Mouse (Mus musculus) lung, embryonic 14.5 days (tissue): ENCODE data around the gene Megf11. TPM values are rescaled to one million over a fixed set of nuclear protein-coding genes. Genes with fewer than 3 reads are reported as not detected.

Experiments
- ATAC-seq: fragments of 200-750 bp; cut with Nextera tagmentation; 2 replicates; pipeline ENCODE4 v1.8.0; 2017; ENCODE audit warnings: mild to moderate bottlenecking, moderate TSS enrichment, moderate library complexity; ENCODE audit not compliant: insufficient read depth
- DNase-seq: peaks from one replicate; pipeline ENCODE4 v3.0.0-alpha.2; 2015
- H3K27ac ChIP-seq: fragments of 300-500 bp; sonication (generic); 2 replicates; pipeline ENCODE4 v1.5.1; 2014; ENCODE audit warnings: low read depth, mild to moderate bottlenecking, moderate library complexity
- H3K27me3 ChIP-seq: fragments of 300-500 bp; sonication (generic); 2 replicates; pipeline ENCODE4 v1.6.1; 2014; ENCODE audit warnings: low read length, control low read depth; ENCODE audit not compliant: insufficient read depth
- H3K36me3 ChIP-seq: fragments of 300-500 bp; sonication (generic); 2 replicates; pipeline ENCODE4 v1.6.1; 2014; ENCODE audit warnings: control low read depth; ENCODE audit not compliant: insufficient read depth
- H3K4me1 ChIP-seq: fragments of 300-500 bp; sonication (generic); 2 replicates; pipeline ENCODE4 v1.6.1; 2014; ENCODE audit warnings: antibody characterized with exemption, control low read depth; ENCODE audit not compliant: insufficient read depth
- H3K4me2 ChIP-seq: fragments of 300-500 bp; sonication (generic); 2 replicates; pipeline ENCODE4 v1.6.1; 2014; ENCODE audit warnings: mild to moderate bottlenecking
- H3K4me3 ChIP-seq: fragments of 300-500 bp; sonication (generic); 2 replicates; pipeline ENCODE4 v1.5.1; 2014; ENCODE audit warnings: low read depth, low read length
- H3K9ac ChIP-seq: fragments of 300-500 bp; sonication (generic); 2 replicates; pipeline ENCODE4 v1.6.1; 2014
- H3K9me3 ChIP-seq: fragments of 300-500 bp; sonication (generic); 2 replicates; pipeline ENCODE4 v1.6.1; 2016; ENCODE audit warnings: low read depth, low read length, control low read depth
- CTCF ChIP-seq: IDR thresholded peaks from 2 replicates; pipeline ENCODE4 v1.5.1; 2016; ENCODE audit warnings: antibody characterized with exemption, low read depth
- WGBS: fragments of 180-500 bp; shearing (Covaris S2); extraction: QIAGEN DNeasy Blood & Tissue Kit; methylation state at CpG from one replicate; pipeline ENCODE4 v1.1.7; 2014; 5-methylcytosine and 5-hydroxymethylcytosine counted together
- polyA plus RNA-seq: library from polyadenylated mRNA; unstranded; fragments of >200 nt; fragmentation: Nextera tagmentation; extraction: Ambion mirVana; gene quantifications from 2 replicates; pipeline ENCODE4 v1.2.1, GENCODE M21; 2014

The Megf11 gene
- polyA plus RNA-seq, 1 experiment from 2014 or later: 1.6 TPM

DNA sequence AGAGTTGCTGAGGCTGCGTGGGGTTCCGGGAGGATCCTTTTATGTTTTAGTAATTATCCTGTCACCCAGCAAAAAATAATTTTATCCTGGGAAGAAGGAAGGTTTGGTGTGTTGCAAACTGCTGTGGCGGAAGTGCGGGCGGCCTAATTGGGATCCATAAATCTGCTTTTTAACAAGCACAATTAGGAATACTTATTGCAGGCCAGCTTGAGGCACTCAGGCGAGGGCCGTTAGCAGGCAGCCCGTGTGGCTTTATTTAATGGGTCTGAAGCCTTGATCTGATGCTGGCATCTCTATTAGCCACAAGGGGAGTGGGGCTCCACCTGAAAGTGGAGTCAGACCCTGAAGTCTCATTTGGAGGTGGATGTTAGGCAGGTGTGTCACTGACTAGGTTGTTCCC is 23.4 kb downstream of the Megf11 start:
- DNase-seq: no peak
- WGBS: 77% methylated on average over 8 of the region's 8 CpGs
- ATAC-seq: no peak
- H3K36me3 ChIP-seq: no peaks in the 10 kb centered on the region
- no peak for TF ChIP-seq CTCF
- no peak overlapping the region for H3K27ac ChIP-seq
- H3K9me3 ChIP-seq: no peaks in the 10 kb centered on the region
- H3K4me3 ChIP-seq: no peak overlapping the region
- no peaks in the 10 kb centered on the region for H3K4me1 ChIP-seq
- H3K9ac ChIP-seq: no peak overlapping the region
- H3K27me3 ChIP-seq: no peaks in the 10 kb centered on the region
- no peak overlapping the region for H3K4me2 ChIP-seq

GRCm38 (mm10) chr9:64420471-64420870 is 35.0 kb downstream of the Megf11 start:
- ATAC-seq (no peak), DNase-seq (no peak)
- no peak for TF ChIP-seq CTCF
- Histone ChIP-seq H3K4me3 (no peak overlapping the region), H3K9ac (no peak overlapping the region), H3K27ac (no peak overlapping the region), H3K4me1 (no peaks in the 10 kb centered on the region), H3K36me3 (no peaks in the 10 kb centered on the region), H3K4me2 (no peak overlapping the region), H3K27me3 (no peaks in the 10 kb centered on the region), H3K9me3 (no peaks in the 10 kb centered on the region)
- 79% methylated on average over 3 of the region's 3 CpGs for WGBS

- no peak overlapping the region for H3K4me2 ChIP-seq
- no peak for TF ChIP-seq CTCF
- no peak for ATAC-seq
- H3K27ac ChIP-seq: no peak overlapping the region
- H3K4me3 ChIP-seq: no peak overlapping the region
- DNase-seq: no peak
- no peaks in the 10 kb centered on the region for H3K27me3 ChIP-seq
- H3K36me3 ChIP-seq: no peaks in the 10 kb centered on the region
- H3K9ac ChIP-seq: no peak overlapping the region
- WGBS: 74% methylated on average over 8 of the region's 8 CpGs
- H3K4me1 ChIP-seq: no peaks in the 10 kb centered on the region
- no peaks in the 10 kb centered on the region for H3K9me3 ChIP-seq
Observed at GRCm38 (mm10) chr9:64421986-64422616, 36.7 kb downstream of the Megf11 start.

- ATAC-seq: no peak
Observed at GRCm38 (mm10) chr9:64423912-64424311, 38.5 kb downstream of the Megf11 start.

DNA sequence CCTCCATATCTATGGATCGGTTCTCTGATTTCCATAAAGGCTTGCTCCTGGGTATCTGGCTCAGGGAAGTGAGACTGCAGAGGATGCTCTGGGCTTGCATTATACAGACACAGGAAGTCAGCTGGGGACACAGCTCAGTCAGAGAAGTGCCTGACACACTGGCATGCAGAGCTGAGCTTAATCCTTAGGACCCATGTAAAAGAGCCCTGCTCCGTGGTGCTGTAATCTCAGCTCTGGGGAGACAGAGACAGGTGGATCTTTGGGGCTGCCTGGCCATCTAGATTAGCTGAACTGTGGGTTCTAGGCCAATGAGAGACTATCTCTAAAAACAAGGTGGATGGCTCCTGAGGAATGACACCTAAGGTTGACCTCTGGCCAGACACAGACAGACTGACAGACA is 50.7 kb downstream of the Megf11 start:
- 71% methylated on average over 2 of the region's 2 CpGs for WGBS
- H3K4me2 ChIP-seq: no peak overlapping the region
- ATAC-seq: no peak
- no peak for DNase-seq
- no peaks in the 10 kb centered on the region for H3K9me3 ChIP-seq
- no peak overlapping the region for H3K27ac ChIP-seq
- H3K4me1 ChIP-seq: no peaks in the 10 kb centered on the region
- no peak overlapping the region for H3K9ac ChIP-seq
- TF ChIP-seq CTCF: no peak
- no peaks in the 10 kb centered on the region for H3K27me3 ChIP-seq
- no peak overlapping the region for H3K4me3 ChIP-seq
- H3K36me3 ChIP-seq: no peaks in the 10 kb centered on the region

More at GRCm38 (mm10) chr9:64423912-64424311, 38.5 kb downstream of the Megf11 start:
- no peak for TF ChIP-seq CTCF
- no peak overlapping the region for H3K4me3 ChIP-seq
- no peak overlapping the region for H3K9ac ChIP-seq
- 89% methylated on average over 1 of the region's 1 CpGs for WGBS
- H3K9me3 ChIP-seq: no peaks in the 10 kb centered on the region
- no peak for DNase-seq
- H3K27ac ChIP-seq: no peak overlapping the region
- no peaks in the 10 kb centered on the region for H3K36me3 ChIP-seq
- H3K27me3 ChIP-seq: no peaks in the 10 kb centered on the region
- H3K4me1 ChIP-seq: no peaks in the 10 kb centered on the region
- H3K4me2 ChIP-seq: no peak overlapping the region

- Histone ChIP-seq H3K4me3 (no peak overlapping the region), H3K36me3 (no peaks in the 10 kb centered on the region), H3K9me3 (no peaks in the 10 kb centered on the region), H3K4me1 (no peaks in the 10 kb centered on the region), H3K4me2 (no peak overlapping the region), H3K27ac (no peak overlapping the region), H3K27me3 (no peaks in the 10 kb centered on the region), H3K9ac (no peak overlapping the region)
- DNase-seq: no peak
- WGBS: 68% methylated on average over 7 of the region's 7 CpGs
- TF ChIP-seq CTCF: no peak
- ATAC-seq: no peak
Observed at GRCm38 (mm10) chr9:64440101-64440500, 54.7 kb downstream of the Megf11 start.

- H3K9ac ChIP-seq: no peak overlapping the region
- DNase-seq (no peak), ATAC-seq (no peak)
- no peaks in the 10 kb centered on the region for H3K9me3 ChIP-seq
- no peak overlapping the region for H3K4me2 ChIP-seq
- no peak overlapping the region for H3K27ac ChIP-seq
- H3K27me3 ChIP-seq: no peaks in the 10 kb centered on the region
- WGBS: 88% methylated on average over 1 of the region's 1 CpGs
- no peak overlapping the region for H3K4me3 ChIP-seq
- no peak for TF ChIP-seq CTCF
- peaks cover 12% of the 10 kb centered on the region for H3K4me1 ChIP-seq
- no peaks in the 10 kb centered on the region for H3K36me3 ChIP-seq
Observed at GRCm38 (mm10) chr9:64445981-64446380, 60.6 kb downstream of the Megf11 start.
